20 mouse cellular contexts compared by ENCODE assay signal in genomic region chr16:32456086-32456485, GRCm38 (mm10). TPM values are rescaled to one million over a fixed set of nuclear protein-coding genes. Genes with fewer than 3 reads are reported as not detected.
"Had no signal": no experiment of that assay in that cellular context is flagged by ENCODE, and none has a peak within 500 bp of the region (broad histone marks: within the 10 kb centered on the region; RNA-seq: fewer than 3 reads in every experiment).

No protein-coding gene starts in this region.

- H3K9me3 ChIP-seq: intestine, embryonic 15.5 days; limb, embryonic 12.5 days; lung, embryonic 15.5 days; midbrain, embryonic 12.5 days; neural tube, embryonic 15.5 days; stomach, embryonic 15.5 days had no signal

- H3K27me3 ChIP-seq: intestine, embryonic 15.5 days; limb, embryonic 12.5 days; lung, embryonic 15.5 days; midbrain, embryonic 12.5 days; neural tube, embryonic 15.5 days; stomach, embryonic 15.5 days had no signal

- H3K4me1 ChIP-seq: intestine, embryonic 15.5 days; lung, embryonic 15.5 days; midbrain, embryonic 12.5 days; neural tube, embryonic 15.5 days; stomach, embryonic 15.5 days had no signal

- H3K4me2 ChIP-seq: intestine, embryonic 15.5 days; limb, embryonic 12.5 days; lung, embryonic 15.5 days; midbrain, embryonic 12.5 days; neural tube, embryonic 15.5 days; stomach, embryonic 15.5 days had no signal

- H3K9ac ChIP-seq: intestine, embryonic 15.5 days; limb, embryonic 12.5 days; lung, embryonic 15.5 days; midbrain, embryonic 12.5 days; neural tube, embryonic 15.5 days; stomach, embryonic 15.5 days had no signal

- ATAC-seq: intestine, embryonic 15.5 days had no signal

- DNase-seq: kidney, adult 18-20 months; kidney, postnatal 10 days; kidney, postnatal 4 days; lung, postnatal 14 days; right cerebral cortex, postnatal 4 days had no signal

- H3K27ac ChIP-seq: intestine, embryonic 15.5 days; layer of hippocampus, adult 2 months; lung, embryonic 15.5 days; midbrain, embryonic 12.5 days; neural tube, embryonic 15.5 days; stomach, embryonic 15.5 days had no signal

- H3K36me3 ChIP-seq: stomach, embryonic 15.5 days had no signal

- H3K4me3 ChIP-seq: intestine, embryonic 15.5 days; layer of hippocampus, adult 2 months; limb, embryonic 12.5 days; lung, embryonic 15.5 days; midbrain, embryonic 12.5 days; myocyte; neural tube, embryonic 15.5 days; stomach, embryonic 15.5 days had no signal

RNA-seq across cellular contexts. Expression of gene Slc51a, which starts 31.6 kb away (rescaled TPM):
- total RNA-seq: layer of hippocampus, adult 2 months; layer of hippocampus, postnatal 10 days; left cerebral cortex, postnatal 36 days; liver, adult 2 months had no signal
- polyA plus RNA-seq: spleen, adult 2 months had no signal

RNA-seq across cellular contexts. Expression of gene Zdhhc19, which starts 40.0 kb away (rescaled TPM):
- total RNA-seq: layer of hippocampus, adult 2 months; layer of hippocampus, postnatal 10 days; left cerebral cortex, postnatal 36 days; liver, adult 2 months had no signal
- polyA plus RNA-seq: kidney, embryonic 14.5 days; limb, embryonic 12.5 days; liver, adult 2 months; lung, embryonic 15.5 days; midbrain, embryonic 12.5 days; myocyte; neural tube, embryonic 11.5 days; neural tube, embryonic 15.5 days; spleen, adult 2 months had no signal

RNA-seq across cellular contexts. Expression of gene Tm4sf19, which starts 55.8 kb away (rescaled TPM):
- total RNA-seq: layer of hippocampus, adult 2 months; layer of hippocampus, postnatal 10 days; left cerebral cortex, postnatal 36 days; liver, adult 2 months; megakaryocyte-erythroid progenitor cell, adult 5-6 weeks had no signal
- polyA plus RNA-seq: intestine, embryonic 15.5 days; kidney, embryonic 14.5 days; limb, embryonic 12.5 days; liver, adult 2 months; lung, embryonic 15.5 days; midbrain, embryonic 12.5 days; neural tube, embryonic 11.5 days; neural tube, embryonic 15.5 days; stomach, embryonic 15.5 days had no signal
